Mouse (Mus musculus) hindbrain, embryonic 14.5 days (tissue): ENCODE results near the gene Slc8a2. TPM values are rescaled to one million over a fixed set of nuclear protein-coding genes. Genes with fewer than 3 reads are reported as not detected.

ENCODE experiments used
- ATAC-seq: fragments of 200-750 bp; cut with Nextera tagmentation; 2 replicates; pipeline ENCODE4 v1.8.0; 2017; ENCODE audit warnings: moderate number of reproducible peaks, mild to moderate bottlenecking, moderate TSS enrichment, moderate library complexity; ENCODE audit not compliant: low FRiP score
- DNase-seq: peaks from one replicate; pipeline ENCODE4 v3.0.0-alpha.2; 2015; ENCODE audit warnings: low spot score
- H3K27ac ChIP-seq: fragments of 300-500 bp; sonication (generic); 2 replicates; pipeline ENCODE4 v1.5.1; 2014; ENCODE audit warnings: mild to moderate bottlenecking, moderate library complexity
- H3K27me3 ChIP-seq: fragments of 300-500 bp; sonication (generic); 2 replicates; pipeline ENCODE4 v1.6.1; 2014; ENCODE audit warnings: mild to moderate bottlenecking, low read length, mixed read lengths; ENCODE audit not compliant: control insufficient read depth, insufficient read depth
- H3K36me3 ChIP-seq: fragments of 300-500 bp; sonication (generic); replicated peaks from 2 replicates; pipeline ENCODE4 v1.6.1; 2014; ENCODE audit not compliant: control insufficient read depth, insufficient read depth
- H3K4me1 ChIP-seq: fragments of 300-500 bp; sonication (generic); replicated peaks from 2 replicates; pipeline ENCODE4 v1.6.1; 2014; ENCODE audit warnings: antibody characterized with exemption, low read length, mixed read lengths; ENCODE audit not compliant: control insufficient read depth, insufficient read depth
- H3K4me2 ChIP-seq: fragments of 300-500 bp; sonication (generic); replicated peaks from 2 replicates; pipeline ENCODE4 v1.6.1; 2014; ENCODE audit warnings: mild to moderate bottlenecking, moderate library complexity
- H3K4me3 ChIP-seq: fragments of 300-500 bp; sonication (generic); replicated peaks from 2 replicates; pipeline ENCODE4 v1.5.1; 2014; ENCODE audit warnings: mild to moderate bottlenecking, low read length
- H3K9ac ChIP-seq: fragments of 300-500 bp; sonication (generic); 2 replicates; pipeline ENCODE4 v1.6.1; 2014
- H3K9me3 ChIP-seq: fragments of 300-500 bp; sonication (generic); 2 replicates; pipeline ENCODE4 v1.6.1; 2016; ENCODE audit warnings: low read length; ENCODE audit not compliant: control insufficient read depth
- WGBS: fragments of 180-500 bp; shearing (Covaris S2); extraction: QIAGEN DNeasy Blood & Tissue Kit; methylation state at CpG from one replicate; pipeline ENCODE4 v1.1.7; 2014; 5-methylcytosine and 5-hydroxymethylcytosine counted together
- polyA plus RNA-seq: library from polyadenylated mRNA; unstranded; fragments of >200 nt; fragmentation: Nextera tagmentation; extraction: Ambion mirVana; gene quantifications from 2 replicates; pipeline ENCODE4 v1.2.1, GENCODE M21; 2014

The Slc8a2 gene
- polyA plus RNA-seq, 1 experiment from 2014 or later = 1.4 TPM

DNA sequence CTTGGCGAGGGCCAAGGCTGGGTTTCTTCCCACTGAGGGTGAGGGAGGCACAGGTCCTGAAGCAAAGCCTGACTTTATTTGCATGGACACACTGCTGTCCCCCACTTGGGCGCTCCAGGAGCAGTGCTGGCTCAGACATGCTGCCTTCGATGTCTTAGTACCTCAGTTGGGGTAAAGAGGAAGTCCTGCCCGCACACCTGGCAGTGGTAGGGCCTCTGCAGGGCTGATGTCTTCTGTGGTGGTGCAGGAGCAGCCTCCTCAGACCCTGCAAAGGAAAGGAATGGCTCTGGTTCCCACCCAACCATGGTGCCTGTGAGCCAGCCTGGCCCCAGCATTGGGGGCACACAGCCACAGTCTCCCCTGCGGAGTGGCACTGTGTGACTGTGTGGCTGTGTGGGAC, 67.5 kb downstream of the Slc8a2 start:
- Histone ChIP-seq H3K9me3 (no peaks in the 10 kb centered on the region), H3K27ac (no peak overlapping the region), H3K9ac (no peak overlapping the region), H3K36me3 (peaks cover 54% of the 10 kb centered on the region), H3K4me1 (no peaks in the 10 kb centered on the region), H3K4me2 (no peak overlapping the region), H3K27me3 (no peaks in the 10 kb centered on the region), H3K4me3 (no peak overlapping the region)
- ATAC-seq (no peak), DNase-seq (no peak)
- WGBS = 82% methylated on average over 5 of the region's 5 CpGs

DNA sequence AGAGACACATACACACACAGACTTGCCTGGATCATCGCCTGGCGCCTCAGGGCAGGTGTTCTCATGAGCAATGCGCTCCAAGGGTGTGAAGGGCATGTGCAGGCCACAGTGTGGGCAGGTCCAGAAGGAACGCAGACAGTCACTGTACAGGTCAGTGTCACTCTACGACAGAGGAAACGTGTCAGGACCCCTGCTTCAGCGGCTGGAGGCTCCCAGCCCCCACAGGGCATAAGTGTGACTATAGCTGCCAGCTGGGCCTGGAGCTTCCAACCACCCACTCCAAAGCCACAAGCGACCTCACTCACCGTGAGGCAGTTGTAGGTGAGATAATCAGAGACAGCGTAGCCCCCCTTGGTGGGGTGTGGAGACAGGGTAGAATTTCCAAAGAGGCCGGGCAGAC, 68.9 kb downstream of the Slc8a2 start:
- Histone ChIP-seq H3K9me3 (no peaks in the 10 kb centered on the region), H3K36me3 (peaks cover 68% of the 10 kb centered on the region), H3K27ac (no peak overlapping the region), H3K4me3 (no peak overlapping the region), H3K27me3 (no peaks in the 10 kb centered on the region), H3K4me2 (no peak overlapping the region), H3K9ac (no peak overlapping the region), H3K4me1 (no peaks in the 10 kb centered on the region)
- no peak for ATAC-seq
- 90% methylated on average over 11 of the region's 11 CpGs for WGBS
- no peak for DNase-seq

DNA sequence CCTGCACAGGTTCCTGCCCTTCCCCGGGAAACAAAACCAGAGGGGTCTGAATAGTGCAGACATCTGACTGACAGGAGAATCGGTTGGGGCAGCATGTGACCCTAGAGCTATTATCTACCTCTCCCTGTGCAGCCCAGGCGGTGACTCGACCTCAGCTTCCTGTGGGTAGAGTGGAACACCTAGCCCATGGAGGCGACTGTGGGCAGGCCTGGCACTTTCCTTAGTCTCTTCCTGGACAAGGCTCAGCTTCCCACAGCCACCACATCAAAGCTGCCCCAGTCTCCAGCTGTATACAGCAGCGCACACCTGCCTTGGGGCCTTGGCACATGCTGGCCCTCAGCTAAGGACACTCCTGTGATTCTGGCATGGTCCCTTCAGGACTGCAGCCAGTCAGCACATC, 71.5 kb downstream of the Slc8a2 start:
- no peak for DNase-seq
- ATAC-seq = no peak
- Histone ChIP-seq H3K4me1 (no peaks in the 10 kb centered on the region), H3K9ac (no peak overlapping the region), H3K4me2 (no peak overlapping the region), H3K27ac (no peak overlapping the region), H3K36me3 (peaks cover 89% of the 10 kb centered on the region), H3K9me3 (no peaks in the 10 kb centered on the region), H3K27me3 (no peaks in the 10 kb centered on the region), H3K4me3 (no peak overlapping the region)
- 86% methylated on average over 6 of the region's 6 CpGs for WGBS

DNA sequence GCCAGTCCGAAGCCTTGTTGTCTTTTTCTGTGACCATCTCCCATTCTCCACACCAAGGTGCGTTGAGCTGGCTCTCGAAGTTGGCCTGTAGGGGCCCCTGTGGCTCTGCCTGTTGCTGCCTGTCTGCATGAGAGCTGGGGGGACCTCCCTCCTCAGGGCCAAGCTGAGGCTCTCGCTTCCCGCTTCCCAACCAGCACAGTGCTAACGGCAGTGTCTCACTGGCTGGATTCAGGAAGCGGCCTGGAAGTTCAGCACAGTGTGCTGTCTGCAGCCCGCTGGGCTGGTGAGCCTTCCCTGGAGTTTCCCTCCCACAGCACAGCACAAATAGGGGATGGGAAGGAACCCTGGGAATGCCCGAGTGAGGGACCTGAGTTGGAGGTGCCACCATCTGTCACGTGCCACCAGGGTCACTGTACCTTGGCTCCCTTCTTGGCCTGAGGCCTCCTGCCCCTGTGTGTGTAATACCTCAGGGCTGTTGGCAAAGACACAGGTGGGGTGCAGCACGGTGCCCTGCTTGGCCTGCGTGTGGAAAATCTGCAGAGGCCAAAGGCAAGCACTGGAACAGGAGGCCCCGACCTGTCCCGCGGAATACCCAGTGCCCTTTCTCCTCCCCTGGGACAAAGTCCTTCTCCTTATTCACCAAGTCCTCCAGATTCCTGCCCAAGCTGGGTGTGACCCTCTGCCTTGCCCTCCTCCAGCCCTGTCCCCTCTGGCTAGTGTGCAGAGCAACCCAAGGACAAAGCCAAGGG, 73.3 kb downstream of the Slc8a2 start:
- ATAC-seq (no peak), DNase-seq (no peak)
- no peak overlapping the region for H3K9ac ChIP-seq
- H3K9me3 ChIP-seq = no peaks in the 10 kb centered on the region
- H3K4me2 ChIP-seq = no peak overlapping the region
- no peaks in the 10 kb centered on the region for H3K4me1 ChIP-seq
- 87% methylated on average over 15 of the region's 15 CpGs for WGBS
- H3K27ac ChIP-seq = no peak overlapping the region
- peaks cover 91% of the 10 kb centered on the region for H3K36me3 ChIP-seq
- no peak overlapping the region for H3K4me3 ChIP-seq
- no peaks in the 10 kb centered on the region for H3K27me3 ChIP-seq

DNA sequence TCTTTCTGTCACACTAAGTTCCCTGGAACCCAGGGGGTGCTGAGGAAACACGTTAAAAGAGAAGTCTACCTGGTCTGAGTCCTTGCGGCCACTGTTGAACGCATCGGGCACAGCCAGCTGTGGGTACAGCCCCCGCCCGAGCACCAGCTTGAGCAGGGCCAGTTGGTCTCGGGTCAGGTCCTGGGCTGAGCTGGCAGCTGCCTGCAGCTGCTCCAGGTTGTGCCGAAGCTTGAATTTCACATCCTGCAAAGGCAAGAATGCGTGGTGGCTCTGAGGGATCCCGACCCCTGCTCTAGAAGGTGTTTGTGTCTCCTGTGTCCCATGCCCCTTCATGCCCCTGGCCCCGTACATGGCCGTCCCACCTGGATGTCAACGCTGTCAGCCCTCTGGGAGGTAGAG, 73.9 kb downstream of the Slc8a2 start:
- Histone ChIP-seq H3K36me3 (peaks cover 88% of the 10 kb centered on the region), H3K4me2 (no peak overlapping the region), H3K9me3 (no peaks in the 10 kb centered on the region), H3K4me3 (no peak overlapping the region), H3K9ac (no peak overlapping the region), H3K27me3 (no peaks in the 10 kb centered on the region), H3K4me1 (no peaks in the 10 kb centered on the region), H3K27ac (no peak overlapping the region)
- DNase-seq (no peak), ATAC-seq (no peak)
- 92% methylated on average over 13 of the region's 13 CpGs for WGBS

DNA sequence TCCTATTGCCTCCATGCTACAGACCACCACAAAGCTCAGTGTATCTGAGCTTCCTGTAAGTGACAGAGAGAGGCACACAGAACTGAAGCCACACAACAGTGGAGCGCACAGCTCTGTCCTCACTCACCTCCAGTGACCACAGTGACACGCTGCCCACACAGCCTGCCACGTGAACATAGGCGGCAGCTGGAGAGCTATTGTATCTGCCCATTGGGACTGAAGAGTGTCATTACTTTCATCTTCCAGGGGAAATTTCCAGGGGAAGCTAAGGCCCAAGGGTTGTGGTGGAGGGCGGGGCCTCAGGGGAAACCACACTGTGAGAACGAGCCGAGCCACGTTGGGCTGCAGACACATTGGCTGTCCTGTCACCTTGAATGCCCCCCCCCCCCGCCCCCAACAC, 75.2 kb downstream of the Slc8a2 start:
- Histone ChIP-seq H3K27me3 (no peaks in the 10 kb centered on the region), H3K9ac (no peak overlapping the region), H3K27ac (no peak overlapping the region), H3K4me1 (no peaks in the 10 kb centered on the region), H3K36me3 (peaks cover 88% of the 10 kb centered on the region), H3K9me3 (no peaks in the 10 kb centered on the region), H3K4me3 (no peak overlapping the region), H3K4me2 (no peak overlapping the region)
- 82% methylated on average over 9 of the region's 9 CpGs for WGBS
- ATAC-seq (no peak), DNase-seq (no peak)

DNA sequence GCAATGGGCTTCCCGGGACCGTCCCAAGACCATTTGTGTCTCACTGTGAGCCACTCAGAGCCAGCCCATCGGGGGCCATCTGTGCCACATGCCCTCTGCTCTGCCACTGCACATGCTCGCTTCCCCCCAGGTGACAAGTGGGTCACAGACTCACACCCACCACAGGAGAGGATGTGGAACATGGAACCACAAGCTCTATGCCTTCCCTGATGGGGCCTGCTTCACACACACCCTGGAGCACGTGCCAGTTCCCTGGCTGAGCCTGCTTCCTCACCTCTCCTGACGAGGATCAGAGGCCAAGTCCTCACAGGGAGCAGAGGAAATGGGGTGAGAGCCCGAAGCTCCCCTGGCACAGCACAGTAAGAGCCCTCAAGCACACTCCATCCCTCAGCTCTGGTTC, 77.5 kb downstream of the Slc8a2 start:
- H3K4me2 ChIP-seq = no peak overlapping the region
- peaks cover 86% of the 10 kb centered on the region for H3K36me3 ChIP-seq
- no peak overlapping the region for H3K4me3 ChIP-seq
- H3K27me3 ChIP-seq = no peaks in the 10 kb centered on the region
- DNase-seq (no peak), ATAC-seq (no peak)
- no peak overlapping the region for H3K9ac ChIP-seq
- WGBS = 84% methylated on average over 7 of the region's 7 CpGs
- no peaks in the 10 kb centered on the region for H3K4me1 ChIP-seq
- no peak overlapping the region for H3K27ac ChIP-seq
- H3K9me3 ChIP-seq = no peaks in the 10 kb centered on the region

DNA sequence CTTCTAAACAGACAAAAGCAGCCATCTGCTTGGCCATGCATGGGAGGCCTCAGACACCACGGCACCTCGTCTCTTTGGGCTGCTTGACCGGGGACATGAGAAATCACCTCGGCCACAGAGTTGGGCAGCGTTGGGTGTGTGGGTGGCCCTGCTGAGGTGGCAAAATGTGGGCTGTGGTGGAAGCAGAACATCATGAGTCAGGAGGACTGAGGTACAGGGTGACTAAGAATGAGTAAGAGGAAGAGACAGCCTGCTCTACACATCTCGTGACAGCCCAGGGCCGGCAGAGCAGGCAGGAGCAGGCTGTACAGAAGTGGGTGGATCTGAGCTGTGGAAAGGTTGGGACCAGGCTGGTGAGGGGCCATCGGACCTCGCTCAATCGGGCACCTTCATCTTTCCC, 77.9 kb downstream of the Slc8a2 start:
- DNase-seq = no peak
- no peak overlapping the region for H3K9ac ChIP-seq
- H3K36me3 ChIP-seq = peaks cover 84% of the 10 kb centered on the region

DNA sequence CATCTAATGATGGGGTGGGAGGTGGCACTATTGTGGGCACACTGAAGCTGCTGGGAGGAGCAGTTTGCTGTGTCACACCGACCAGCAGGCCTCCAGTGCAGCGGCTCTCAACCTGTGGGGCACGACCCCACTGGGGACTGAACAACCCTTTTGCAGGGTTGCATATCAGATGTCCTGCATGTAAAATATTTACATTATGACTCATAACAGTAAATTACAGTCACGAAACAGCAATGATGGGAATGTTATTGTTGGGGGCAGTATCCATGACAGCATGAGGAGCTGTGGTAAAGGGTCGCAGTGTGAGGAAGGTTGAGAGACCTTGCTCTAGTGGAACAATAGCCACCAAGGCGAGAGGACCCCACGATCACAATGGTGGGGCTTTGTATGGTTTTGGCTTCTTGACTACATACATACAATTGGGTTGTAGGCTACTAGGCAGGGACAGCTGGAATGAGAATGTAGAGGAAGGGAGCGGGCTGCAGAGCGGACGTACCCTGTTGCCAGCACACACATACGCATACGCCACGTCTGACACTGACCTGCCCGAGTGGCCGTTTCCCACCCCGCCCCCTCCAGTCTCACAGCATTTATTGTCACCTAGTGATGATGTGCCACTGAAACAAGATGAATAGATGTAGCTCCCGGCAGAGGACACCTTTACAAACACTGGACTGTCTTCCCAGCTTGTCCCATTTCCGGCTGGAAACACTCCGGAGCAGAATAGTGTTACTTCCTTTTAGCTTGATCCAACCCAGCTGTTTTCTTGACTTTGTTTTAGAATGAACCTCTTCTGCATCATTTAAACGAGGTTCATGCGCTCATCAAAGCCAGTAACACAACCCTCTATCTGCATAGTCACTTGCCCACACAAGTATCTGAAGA, 79.4 kb downstream of the Slc8a2 start:
- ATAC-seq = no peak
- Histone ChIP-seq H3K9ac (no peak overlapping the region), H3K4me1 (no peaks in the 10 kb centered on the region), H3K36me3 (peaks cover 84% of the 10 kb centered on the region), H3K4me2 (no peak overlapping the region), H3K4me3 (no peak overlapping the region), H3K27me3 (no peaks in the 10 kb centered on the region), H3K9me3 (no peaks in the 10 kb centered on the region), H3K27ac (no peak overlapping the region)
- WGBS = 87% methylated on average over 21 of the region's 21 CpGs
- DNase-seq = no peak

More for the DNA sequence above, 77.9 kb downstream of the Slc8a2 start:
- Histone ChIP-seq H3K9me3 (no peaks in the 10 kb centered on the region), H3K4me2 (no peak overlapping the region), H3K4me3 (no peak overlapping the region), H3K27ac (no peak overlapping the region), H3K4me1 (no peaks in the 10 kb centered on the region), H3K27me3 (no peaks in the 10 kb centered on the region)
- 89% methylated on average over 10 of the region's 10 CpGs for WGBS
- ATAC-seq = no peak
